Mouse (Mus musculus): ENCODE measurements around the gene Slc34a3. TPM values are rescaled to one million over a fixed set of nuclear protein-coding genes. Genes with fewer than 3 reads are reported as not detected.

Slc34a3 gene
- total and polyA plus RNA-seq, 3 experiments: 0.03 to 0.04 TPM; not detected in 1

DNA sequence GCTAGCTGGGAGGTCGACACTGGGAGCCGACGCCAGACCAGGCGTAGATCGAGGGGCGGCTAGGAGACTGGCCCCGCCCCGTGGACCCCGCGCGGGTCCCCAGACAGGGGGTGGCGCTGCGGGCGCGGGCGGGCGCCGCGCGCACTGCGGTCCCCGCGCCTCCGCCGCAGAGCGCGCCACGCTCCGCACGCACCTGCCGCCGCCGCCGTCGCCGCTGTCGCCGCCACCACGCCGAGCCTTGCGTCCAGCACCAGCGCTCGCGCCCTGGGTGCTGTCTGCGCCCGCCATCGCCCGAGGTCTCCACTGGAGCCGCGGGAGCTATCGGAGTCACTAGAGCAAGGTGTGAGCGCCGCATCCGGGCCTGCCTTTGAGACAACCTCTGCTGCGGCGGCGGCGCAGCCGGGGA lies 7.9 kb upstream of the Slc34a3 start, which contains the start of the genes Rnf208 and Cysrt1:
Rnf208 (plus strand) TSS at position 155 of the 406 bp plus-strand sequence.
Cysrt1 (minus strand) TSS at position 352 of the 406 bp plus-strand sequence.
- no peak for TF ChIP-seq POLR2A (IDR thresholded peaks at IDR 0.05; ENCODE audit: control insufficient read depth in 1 of 2, insufficient read depth in 1 of 2, low read depth in 1 of 2, low read length in 2 of 2, poor library complexity in 1 of 2)
- no peak for TF ChIP-seq BHLHE40 (IDR thresholded peaks at IDR 0.05; ENCODE audit: borderline replicate concordance, low read depth, low read length)
- TF ChIP-seq TCF12 (IDR thresholded peaks at IDR 0.05; ENCODE audit: low read depth, low read length): no peak
- TF ChIP-seq E2F4 (IDR thresholded peaks at IDR 0.05; ENCODE audit: borderline replicate concordance, low read depth, low read length): no peak
- no peak for TF ChIP-seq TBP (IDR thresholded peaks at IDR 0.05; ENCODE audit: low read depth, low read length)
- no peak for TF ChIP-seq NELFE (IDR thresholded peaks at IDR 0.05; ENCODE audit: low read depth, low read length)
- TF ChIP-seq ZKSCAN1 (IDR thresholded peaks at IDR 0.05; ENCODE audit: low read depth, low read length): no peak
- TF ChIP-seq JUND (IDR thresholded peaks at IDR 0.05; ENCODE audit: low read depth, low read length): no peak
- no peak for TF ChIP-seq RAD21 (IDR thresholded peaks at IDR 0.05; ENCODE audit: low read depth, low read length)
- no peak for TF ChIP-seq MYC (IDR thresholded peaks at IDR 0.05; ENCODE audit: low read depth, low read length)
- no peak for TF ChIP-seq HCFC1 (IDR thresholded peaks at IDR 0.05; ENCODE audit: low read depth, low read length)
- Histone ChIP-seq H3K27ac (ENCODE audit: control insufficient read depth, low read depth, low read length) (peak within 1 kb of the TSS; percentile 56), H3K4me1 (ENCODE audit: control insufficient read depth in 1 of 2, insufficient read depth in 2 of 2, low read length in 2 of 2) (peaks cover 0 to 12% of the 10 kb centered on the region in 2 experiments; a peak in 3 of 4 replicates), H3K27me3 (ENCODE audit: control insufficient read depth in 1 of 2, insufficient read depth in 2 of 2, low read length in 2 of 2) (no peaks in the 10 kb centered on the region), H3K36me3 (ENCODE audit: control insufficient read depth in 1 of 2, insufficient read depth in 2 of 2, low read length in 2 of 2) (no peaks in the 10 kb centered on the region), H3K9me3 (replicated peaks; ENCODE audit: insufficient read depth, low read length) (no peaks in the 10 kb centered on the region), H3K4me3 (ENCODE audit: control insufficient read depth in 1 of 2, insufficient read depth in 1 of 2, low read depth in 2 of 2, low read length in 2 of 2) (peak within 1 kb of the TSS; percentile 57 to 69), H3K9ac (ENCODE audit: control insufficient read depth, low read depth, low read length, poor library complexity, severe bottlenecking) (peak within 1 kb of the TSS; percentile 79), H3K79me2 (ENCODE audit: control insufficient read depth, insufficient read depth, low read length, poor library complexity) (no peaks in the 10 kb centered on the region; the same call in 1 of the 2 replicates)
- no peak for DNase-seq (ENCODE audit: low read depth, low spot score)

DNA sequence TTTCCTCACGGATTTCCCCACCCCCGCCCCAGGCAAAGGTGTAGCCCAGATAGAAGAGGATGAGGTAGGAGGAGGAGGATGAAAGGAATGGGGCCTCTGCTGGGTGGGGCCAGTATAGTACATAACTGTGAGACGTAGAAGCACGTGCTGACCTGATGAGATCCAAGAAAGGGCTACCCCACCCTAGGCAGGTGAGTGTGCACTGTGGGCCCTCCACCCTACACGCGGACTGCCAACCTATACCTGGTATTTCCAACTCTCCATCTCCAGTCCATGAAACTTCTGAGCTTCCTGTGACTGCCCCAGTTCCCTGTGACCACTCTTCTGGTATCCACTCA lies 7.2 kb upstream of the Slc34a3 start:
- no peak for DNase-seq (ENCODE audit: low read depth, low spot score)
- Histone ChIP-seq H3K27me3 (ENCODE audit: control insufficient read depth in 1 of 2, insufficient read depth in 2 of 2, low read length in 2 of 2) (no peaks in the 10 kb centered on the region), H3K9ac (ENCODE audit: control insufficient read depth, low read depth, low read length, poor library complexity, severe bottlenecking) (peak overlapping the region; percentile 79)
- no peak for TF ChIP-seq KAT2A (conservative IDR thresholded peaks at IDR 0.05; ENCODE audit: low read depth, low read length)
- TF ChIP-seq ETS1 (IDR thresholded peaks at IDR 0.05; ENCODE audit: low read depth, low read length): no peak
- peak; percentile 61; the same call in 1 of the 2 replicates for TF ChIP-seq BHLHE40 (IDR thresholded peaks at IDR 0.05; ENCODE audit: borderline replicate concordance, low read depth, low read length)
- TF ChIP-seq ZMIZ1 (IDR thresholded peaks at IDR 0.05; ENCODE audit: low read depth, low read length): no peak
- no peak for TF ChIP-seq MYB (IDR thresholded peaks at IDR 0.05; ENCODE audit: low read depth, low read length)
- no peak; the same call in 1 of the 2 replicates for TF ChIP-seq UBTF (IDR thresholded peaks at IDR 0.05; ENCODE audit: borderline replicate concordance, insufficient read depth, low read depth, low read length)
- TF ChIP-seq GATA1 (IDR thresholded peaks at IDR 0.05; ENCODE audit: low read depth, low read length): no peak
- 0 out of 2 replicates have a peak, but pooled peaks have one; percentile 10 for TF ChIP-seq USF1 (IDR thresholded peaks at IDR 0.05; ENCODE audit: low read depth, low read length)
- no peak; the same call in 1 of the 2 replicates for TF ChIP-seq TBP (IDR thresholded peaks at IDR 0.05; ENCODE audit: low read depth, low read length)
- TF ChIP-seq MAZ (IDR thresholded peaks at IDR 0.05; ENCODE audit: low read depth, low read length): no peak
- TF ChIP-seq E2F4 (IDR thresholded peaks at IDR 0.05; ENCODE audit: borderline replicate concordance, low read depth, low read length): no peak
- peak; percentile 57; the same call in 1 of the 2 replicates for TF ChIP-seq MYC (IDR thresholded peaks at IDR 0.05; ENCODE audit: low read depth, low read length)
- peak; percentile 57; the same call in 1 of the 2 replicates for TF ChIP-seq MXI1 (IDR thresholded peaks at IDR 0.05; ENCODE audit: low read depth, low read length)
- TF ChIP-seq GABPA (IDR thresholded peaks at IDR 0.05; ENCODE audit: low read depth, low read length): no peak
- TF ChIP-seq MEF2A (IDR thresholded peaks at IDR 0.05; ENCODE audit: extremely low read depth, insufficient replicate concordance, low read depth, low read length, poor library complexity, severe bottlenecking): no peak
- TF ChIP-seq NELFE (IDR thresholded peaks at IDR 0.05; ENCODE audit: low read depth, low read length): no peak
- TF ChIP-seq NRF1 (IDR thresholded peaks at IDR 0.05; ENCODE audit: insufficient read depth, low read depth, low read length, poor library complexity, severe bottlenecking): no peak
- TF ChIP-seq ZNF384 (IDR thresholded peaks at IDR 0.05; ENCODE audit: low read depth, low read length): no peak
- TF ChIP-seq RAD21 (IDR thresholded peaks at IDR 0.05; ENCODE audit: low read depth, low read length): no peak
- TF ChIP-seq ELF1 (IDR thresholded peaks at IDR 0.05; ENCODE audit: low read depth, low read length): no peak
- TF ChIP-seq POLR2AphosphoS5 (IDR thresholded peaks at IDR 0.05; ENCODE audit: borderline replicate concordance, low read depth, low read length): no peak
- no peak for TF ChIP-seq MAFK (IDR thresholded peaks at IDR 0.05; ENCODE audit: borderline replicate concordance, low read depth, low read length)
- no peak for TF ChIP-seq ZKSCAN1 (IDR thresholded peaks at IDR 0.05; ENCODE audit: low read depth, low read length)
- no peak for TF ChIP-seq POLR2AphosphoS2 (IDR thresholded peaks at IDR 0.05; ENCODE audit: low read length)
- TF ChIP-seq SIN3A (IDR thresholded peaks at IDR 0.05; ENCODE audit: low read length): 0 out of 2 replicates have a peak, but pooled peaks have one; percentile 32
- TF ChIP-seq HCFC1 (IDR thresholded peaks at IDR 0.05; ENCODE audit: low read depth, low read length): no peak

More for the DNA sequence above, 7.2 kb upstream of the Slc34a3 start:
- peak overlapping the region; percentile 57 to 64 for H3K4me3 ChIP-seq (ENCODE audit: control insufficient read depth in 1 of 2, insufficient read depth in 1 of 2, low read depth in 2 of 2, low read length in 2 of 2)
- H3K79me2 ChIP-seq (ENCODE audit: control insufficient read depth, insufficient read depth, low read length, poor library complexity): no peaks in the 10 kb centered on the region; the same call in 1 of the 2 replicates
- no peaks in the 10 kb centered on the region for H3K36me3 ChIP-seq (ENCODE audit: control insufficient read depth in 1 of 2, insufficient read depth in 2 of 2, low read length in 2 of 2)
- peak overlapping the region; percentile 56 for H3K27ac ChIP-seq (ENCODE audit: control insufficient read depth, low read depth, low read length)
- H3K9me3 ChIP-seq (replicated peaks; ENCODE audit: insufficient read depth, low read length): no peaks in the 10 kb centered on the region
- peaks cover 0 to 17% of the 10 kb centered on the region in 2 experiments; a peak in 3 of 4 replicates for H3K4me1 ChIP-seq (ENCODE audit: control insufficient read depth in 1 of 2, insufficient read depth in 2 of 2, low read length in 2 of 2)
